Mouse (Mus musculus) midbrain, embryonic 16.5 days (tissue): ENCODE data around the gene Gm16867. TPM values are rescaled to one million over a fixed set of nuclear protein-coding genes. Genes with fewer than 3 reads are reported as not detected.
"Not testable (repeated sequence)": the region's sequence is repeated elsewhere in the genome, so short reads cannot be mapped to it uniquely, and the experiment has no call there.

Experiments
- ATAC-seq: fragments of 200-750 bp; cut with Nextera tagmentation; 2 replicates; pipeline ENCODE4 v1.8.0; 2017; ENCODE audit warnings: moderate TSS enrichment
- H3K27ac ChIP-seq: fragments of 300-500 bp; sonication (generic); 2 replicates; pipeline ENCODE4 v1.5.1; 2014; ENCODE audit warnings: mild to moderate bottlenecking, low read length, mixed read lengths
- H3K27me3 ChIP-seq: fragments of 300-500 bp; sonication (generic); 2 replicates; pipeline ENCODE4 v1.6.1; 2014; ENCODE audit warnings: low read depth, low read length, mixed read lengths; ENCODE audit not compliant: control insufficient read depth, insufficient read depth
- H3K36me3 ChIP-seq: fragments of 300-500 bp; sonication (generic); 2 replicates; pipeline ENCODE4 v1.6.1; 2014; ENCODE audit warnings: mild to moderate bottlenecking, low read length, moderate library complexity, mixed read lengths; ENCODE audit not compliant: control insufficient read depth, insufficient read depth
- H3K4me1 ChIP-seq: fragments of 300-500 bp; sonication (generic); 2 replicates; pipeline ENCODE4 v1.6.1; 2014; ENCODE audit warnings: mild to moderate bottlenecking, low read length, mixed read lengths; ENCODE audit not compliant: control insufficient read depth, insufficient read depth
- H3K4me2 ChIP-seq: fragments of 300-500 bp; sonication (generic); 2 replicates; pipeline ENCODE4 v1.6.1; 2014; ENCODE audit warnings: mild to moderate bottlenecking, low read length, mixed read lengths
- H3K4me3 ChIP-seq: fragments of 300-500 bp; sonication (generic); 2 replicates; pipeline ENCODE4 v1.5.1; 2014; ENCODE audit warnings: low read depth, mild to moderate bottlenecking, low read length, moderate library complexity, mixed read lengths
- H3K9ac ChIP-seq: fragments of 300-500 bp; sonication (generic); 2 replicates; pipeline ENCODE4 v1.6.1; 2014; ENCODE audit warnings: low read depth, low read length, mixed read lengths
- H3K9me3 ChIP-seq: fragments of 300-500 bp; sonication (generic); replicated peaks from 2 replicates; pipeline ENCODE4 v1.6.1; 2014; ENCODE audit warnings: mild to moderate bottlenecking, low read length, mixed read lengths; ENCODE audit not compliant: control insufficient read depth, poor library complexity, severe bottlenecking
- WGBS: fragments of 180-500 bp; shearing (Covaris S2); extraction: QIAGEN DNeasy Blood & Tissue Kit; methylation state at CpG from one replicate; pipeline ENCODE4 v1.1.7; 2014; 5-methylcytosine and 5-hydroxymethylcytosine counted together
- polyA plus RNA-seq: library from polyadenylated mRNA; unstranded; fragments of >200 nt; fragmentation: Nextera tagmentation; extraction: Ambion mirVana; gene quantifications from 2 replicates; pipeline ENCODE4 v1.2.1, GENCODE M21; 2015

Gene Gm16867
- polyA plus RNA-seq, 1 experiment from 2014 or later = not detected

DNA sequence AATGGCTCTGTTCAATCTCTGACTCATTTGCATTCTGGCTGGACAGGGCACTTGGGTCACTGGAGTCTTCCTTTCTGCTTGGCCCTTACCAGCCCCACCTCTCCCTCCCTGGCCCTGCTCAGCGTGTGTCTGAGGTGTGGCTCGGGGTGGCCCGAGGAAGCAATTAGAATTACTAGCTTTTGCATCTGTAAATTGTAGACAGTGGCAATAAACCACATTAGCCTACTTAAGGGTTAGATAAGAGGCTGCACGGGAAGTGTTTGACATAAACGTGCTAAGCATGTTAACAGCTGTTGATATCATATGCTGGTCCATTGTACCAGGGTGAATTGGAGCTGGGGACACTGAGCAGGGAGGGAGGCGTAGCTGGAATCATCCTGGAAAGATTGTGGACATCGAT lies 62.2 kb downstream of the Gm16867 start:
- H3K4me2 ChIP-seq, H3K4me3 ChIP-seq, H3K4me1 ChIP-seq, H3K27me3 ChIP-seq, H3K9me3 ChIP-seq, ATAC-seq, H3K9ac ChIP-seq, H3K36me3 ChIP-seq, H3K27ac ChIP-seq: not testable (repeated sequence)
- WGBS = no CpG with 5 or more reads among the region's 7 CpGs

DNA sequence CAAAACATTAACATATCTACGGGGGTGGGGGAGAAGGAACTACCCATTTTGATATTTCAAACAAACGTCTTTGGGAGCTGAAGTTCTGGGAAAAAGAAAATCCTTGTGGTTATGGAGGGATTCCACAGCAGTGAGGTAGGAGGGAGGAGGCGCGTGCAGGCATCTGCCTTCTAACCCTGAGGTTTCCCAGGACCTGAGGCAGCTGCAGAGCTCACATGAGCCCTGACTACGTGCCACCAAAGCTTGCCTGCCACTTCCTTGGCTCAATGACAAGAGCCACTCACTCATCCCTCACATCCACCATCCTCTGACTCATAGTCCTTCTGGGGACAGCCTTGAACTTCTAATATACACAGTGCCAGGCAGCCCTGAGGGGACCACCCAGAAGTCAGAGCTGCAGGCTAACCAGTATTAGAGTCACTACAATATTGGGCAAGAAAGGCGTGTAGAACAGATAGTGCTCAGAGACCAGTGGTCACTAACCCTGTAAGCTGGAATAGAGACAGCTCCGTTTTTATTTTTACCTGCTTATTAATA lies 64.4 kb downstream of the Gm16867 start:
- H3K27ac ChIP-seq, H3K36me3 ChIP-seq, H3K9me3 ChIP-seq, H3K9ac ChIP-seq, H3K4me2 ChIP-seq, H3K4me3 ChIP-seq, H3K27me3 ChIP-seq, H3K4me1 ChIP-seq, ATAC-seq: not testable (repeated sequence)
- WGBS = no CpG with 5 or more reads among the region's 7 CpGs

DNA sequence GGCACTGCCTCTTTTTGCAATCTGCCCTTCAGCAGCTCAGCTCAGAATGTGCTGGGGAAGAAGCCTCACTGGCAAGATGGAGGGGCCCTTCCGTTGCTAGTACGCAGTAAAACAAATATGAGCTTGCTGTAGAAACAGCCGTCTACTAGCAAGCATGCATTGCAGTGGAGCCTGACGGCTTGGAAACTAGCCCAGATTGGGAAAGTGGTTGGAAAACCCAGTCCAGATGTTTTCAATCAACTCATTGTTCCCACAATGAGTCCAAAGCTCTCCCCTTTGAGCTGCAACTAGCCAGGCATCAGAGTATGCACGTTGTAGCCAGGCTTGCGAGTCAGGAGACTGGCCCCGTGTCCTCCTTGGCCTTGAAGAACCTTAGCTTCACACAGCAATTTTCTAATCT lies 82.2 kb downstream of the Gm16867 start:
- H3K27ac ChIP-seq, H3K9ac ChIP-seq, H3K9me3 ChIP-seq, H3K4me1 ChIP-seq, H3K27me3 ChIP-seq, H3K36me3 ChIP-seq, H3K4me2 ChIP-seq, H3K4me3 ChIP-seq, ATAC-seq: not testable (repeated sequence)
- WGBS = no CpG with 5 or more reads among the region's 7 CpGs

DNA sequence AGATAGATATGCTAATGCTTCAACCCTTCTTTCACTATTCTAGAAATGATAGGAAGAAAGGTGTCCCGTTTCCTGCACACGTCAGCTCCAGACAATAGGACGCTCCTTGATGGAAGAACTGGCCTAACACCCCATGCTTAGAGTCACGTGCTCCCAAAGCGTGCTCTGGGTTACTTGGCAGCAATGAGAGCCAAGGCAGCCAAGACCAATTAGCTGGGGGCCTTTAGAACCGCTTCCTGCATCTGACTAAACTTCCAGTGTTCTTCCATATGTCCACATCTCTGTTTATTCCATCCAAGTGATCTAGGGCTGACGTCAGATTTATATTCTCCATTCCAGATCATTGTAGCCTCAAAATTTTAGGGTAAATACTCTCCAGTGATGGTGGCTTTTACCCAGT lies 85.6 kb downstream of the Gm16867 start:
- not testable (repeated sequence) for H3K9me3 ChIP-seq, H3K9ac ChIP-seq, H3K27me3 ChIP-seq, H3K4me2 ChIP-seq, H3K4me1 ChIP-seq, H3K27ac ChIP-seq, H3K4me3 ChIP-seq, ATAC-seq, H3K36me3 ChIP-seq
- WGBS = no CpG with 5 or more reads among the region's 7 CpGs

Other genes with a start within 250 kb of the Gm16867 start
- not detected in 2 replicates for gene Synb, start 209.1 kb downstream of the Gm16867 start, polyA plus RNA-seq
- gene Gm27179, start 9.2 kb upstream of the Gm16867 start, polyA plus RNA-seq = not detected in 2 replicates
- gene Entpd4b, start 52.1 kb upstream of the Gm16867 start, polyA plus RNA-seq = 13.1 and 14.5 TPM in 2 replicates